Mouse (Mus musculus) bone marrow macrophage, adult 2 months (primary cell): ENCODE measurements around the gene Rps6ka3.

Experiments
- CTCF ChIP-seq: IDR thresholded peaks from 2 replicates; pipeline ENCODE4 v1.5.1; 2012; ENCODE audit warnings: low read depth, mild to moderate bottlenecking, low read length, moderate library complexity
- POLR2A ChIP-seq: IDR thresholded peaks from 2 replicates; pipeline ENCODE4 v1.6.1; 2012; ENCODE audit warnings: mild to moderate bottlenecking, low read depth, low read length, borderline replicate concordance

- TF ChIP-seq POLR2A (no peak), CTCF (no peak)
These were observed 85.8 kb downstream of the Rps6ka3 start for GRCm38 (mm10) chrX:159295879-159296278.
